Mouse (Mus musculus): ENCODE data around the gene Cntd1.
"Not testable (repeated sequence)": the region's sequence is repeated elsewhere in the genome, so short reads cannot be mapped to it uniquely, and the experiment has no call there.

The Cntd1 gene

DNA sequence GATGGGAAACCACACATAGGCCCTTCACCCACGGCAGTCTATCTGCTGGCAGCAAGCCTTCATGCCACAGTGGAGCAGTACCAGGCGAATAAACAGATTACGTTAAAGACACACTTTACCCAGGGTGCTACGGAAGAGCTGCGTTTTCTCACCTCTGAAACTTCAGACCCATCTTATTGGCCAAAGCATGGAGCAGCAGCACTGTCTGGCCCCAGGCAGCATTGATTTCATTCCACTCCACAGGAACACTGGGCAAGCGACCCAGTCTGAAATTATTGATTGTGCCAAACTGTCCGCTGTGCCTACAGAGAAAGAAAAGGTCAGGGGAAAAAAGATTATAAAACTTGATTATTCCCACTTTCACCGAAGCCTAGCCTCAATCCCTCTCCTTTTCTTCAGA, 12.4 kb downstream of the Cntd1 start:
- DNase-seq = no peak

GRCm38 (mm10) chr11:101295191-101295590, 16.4 kb downstream of the Cntd1 start:
- no peak for DNase-seq

GRCm38 (mm10) chr11:101300881-101301280, 22.1 kb downstream of the Cntd1 start:
- no peak for DNase-seq

DNA sequence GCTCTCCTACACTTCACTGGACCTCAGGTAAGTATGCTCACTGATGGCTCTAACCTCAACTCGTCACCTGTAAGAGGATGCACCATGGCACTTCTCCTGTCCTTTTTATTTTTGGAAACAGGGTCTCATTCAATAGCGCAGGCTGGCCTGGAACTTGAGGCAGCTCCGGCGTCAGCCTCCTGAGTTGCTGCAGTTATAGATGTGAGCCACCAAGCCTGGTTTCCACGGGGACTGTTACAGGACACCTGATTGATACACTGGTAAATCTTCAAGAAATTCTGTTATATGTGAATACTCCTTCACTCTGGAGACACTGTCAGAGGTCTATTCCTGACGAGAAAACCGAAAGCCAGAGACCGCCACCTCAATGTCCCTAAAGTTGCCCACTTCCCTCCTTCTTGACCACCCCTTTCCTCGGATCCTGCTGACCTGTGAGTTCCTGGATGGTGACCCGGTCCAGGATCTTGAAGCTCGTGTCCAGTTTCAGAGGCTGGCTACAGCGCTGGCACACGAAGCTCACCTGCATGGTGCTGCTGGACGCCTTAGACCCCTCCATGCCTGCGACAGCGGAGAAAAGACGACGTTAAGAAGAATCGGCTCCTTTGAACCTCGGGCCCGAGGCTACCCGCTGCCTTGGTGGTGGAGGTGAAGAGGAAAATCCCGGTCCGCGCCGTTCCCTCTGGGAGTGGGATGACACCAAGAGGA, 22.6 kb downstream of the Cntd1 start:
- no peak for DNase-seq

DNA sequence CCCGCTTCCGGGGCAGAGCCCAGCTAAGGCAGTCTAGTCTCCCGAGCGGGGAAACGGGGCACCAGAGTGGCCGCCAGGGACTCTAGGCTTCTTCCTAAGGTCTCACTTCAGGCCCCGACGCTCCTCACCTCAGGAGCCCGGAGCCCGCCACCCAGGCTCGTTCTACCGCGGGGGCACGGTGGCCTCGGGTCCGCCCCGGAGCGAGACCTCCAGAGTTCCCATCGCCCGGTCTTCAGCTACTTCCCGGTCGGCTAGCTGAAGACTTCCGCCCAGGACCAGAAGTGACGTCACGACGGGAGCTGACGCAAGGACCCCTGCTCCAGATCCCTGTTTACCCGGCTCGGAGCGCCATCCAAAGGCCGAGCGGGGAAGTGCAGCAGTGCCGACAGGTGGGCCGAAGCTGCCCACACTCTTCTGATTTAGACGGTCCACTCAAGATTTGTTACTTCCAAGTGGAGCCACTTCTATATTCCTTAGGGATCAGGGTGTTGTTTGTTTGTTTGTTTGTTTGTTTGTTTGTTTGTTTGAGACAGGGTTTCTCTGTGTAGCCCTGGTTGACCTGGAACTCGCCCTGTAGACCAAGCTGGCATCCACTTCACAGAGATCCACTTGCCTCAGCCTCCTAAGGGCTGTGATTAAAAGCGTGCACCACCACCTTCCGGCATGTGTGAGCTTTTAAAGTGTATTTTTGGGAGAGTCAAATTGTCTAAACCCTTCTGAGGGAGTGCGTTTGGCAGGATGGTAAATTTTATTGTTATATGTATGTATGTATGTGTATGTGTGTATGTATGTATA, 23.4 kb downstream of the Cntd1 start, which contains the start of gene Becn1:
TSS of gene Becn1 (minus strand) at position 283 of the 795 bp plus-strand sequence.
- DNase-seq = peak; percentile 95 to 98

- DNase-seq = no peak
These were observed 28.9 kb downstream of the Cntd1 start for GRCm38 (mm10) chr11:101307744-101308143.

DNA sequence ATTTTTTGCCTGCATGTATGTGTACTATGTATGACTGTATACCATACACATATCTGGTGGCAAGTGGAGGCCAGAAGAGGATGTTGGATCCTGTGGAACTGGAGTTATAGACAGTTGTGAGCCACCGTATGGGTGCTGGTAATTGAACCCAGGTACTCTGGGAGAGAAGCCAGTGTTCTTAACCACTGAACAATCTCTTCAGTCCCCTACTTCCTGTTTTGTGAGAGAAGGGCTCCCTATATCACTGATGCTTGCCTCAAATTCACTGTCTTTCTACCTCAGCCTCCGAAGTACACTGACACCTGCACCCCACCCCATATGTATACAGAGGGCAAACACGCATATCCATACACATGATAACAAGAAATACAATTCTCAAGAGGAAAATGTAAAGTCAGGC, 32.3 kb downstream of the Cntd1 start:
- DNase-seq = no peak

GRCm38 (mm10) chr11:101312150-101312549, 33.3 kb downstream of the Cntd1 start:
- DNase-seq = no peak

DNA sequence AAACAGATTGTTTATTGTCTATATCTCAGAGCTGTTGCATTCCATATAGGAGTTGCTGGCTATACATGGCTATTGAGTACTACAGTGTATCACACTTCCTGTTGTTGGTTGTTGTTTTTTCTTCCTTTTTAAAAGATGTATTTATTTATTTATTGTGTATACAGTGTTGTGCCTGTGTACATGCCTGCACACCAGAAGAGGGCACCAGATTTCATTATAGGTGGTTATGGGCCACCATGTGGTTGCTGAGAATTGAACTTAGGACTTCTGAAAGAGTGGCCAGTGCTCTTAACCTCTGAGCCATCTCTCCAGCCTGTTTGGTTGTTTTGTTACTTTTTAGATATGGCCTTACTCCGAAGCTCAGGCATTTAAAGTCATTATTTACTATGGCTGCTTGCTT, 35.8 kb downstream of the Cntd1 start:
- DNase-seq = no peak

GRCm38 (mm10) chr11:101315082-101315650, 36.4 kb downstream of the Cntd1 start:
- DNase-seq = no peak

DNA sequence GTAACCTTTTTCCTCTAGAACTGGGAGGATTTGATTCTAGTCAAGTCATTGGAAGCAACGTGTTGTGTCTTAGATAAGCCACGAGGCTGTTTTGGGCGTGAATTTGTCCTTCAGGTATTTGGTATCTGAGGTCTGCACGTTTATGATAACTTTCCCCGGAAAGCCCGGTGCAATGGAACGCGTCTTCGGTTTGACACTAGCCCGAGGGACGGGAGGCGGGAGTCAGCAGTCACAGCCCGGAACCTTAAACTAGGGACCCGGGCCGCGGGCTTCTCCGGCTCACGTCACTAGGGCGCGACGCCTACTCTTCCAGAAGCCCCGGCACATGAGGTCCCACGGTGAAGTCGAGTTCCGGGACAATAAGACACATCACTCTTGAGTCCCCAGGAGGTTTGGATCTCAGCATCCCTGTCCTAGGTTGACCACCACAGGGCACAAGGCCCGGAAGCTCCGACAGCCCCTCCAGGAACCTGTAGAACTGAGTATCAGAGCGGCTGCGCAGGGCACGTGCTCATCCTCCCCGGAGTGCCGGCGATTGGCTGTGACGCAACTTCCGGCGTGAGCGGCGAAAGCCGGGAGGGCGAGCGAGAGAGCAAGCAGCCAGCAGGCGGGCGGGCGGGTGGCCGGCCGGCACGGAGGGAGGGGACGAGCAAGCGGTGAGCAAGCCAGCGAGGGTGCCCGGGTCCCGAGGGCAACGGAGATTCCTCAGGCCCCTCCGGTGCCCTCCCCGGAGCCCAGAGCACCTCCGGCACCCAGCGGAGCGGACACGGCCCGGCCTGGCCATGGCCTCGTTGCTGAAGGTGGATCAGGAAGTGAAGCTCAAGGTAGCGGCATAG, 37.1 kb downstream of the Cntd1 start, which contains the start of gene Psme3:
TSS of gene Psme3 (plus strand) at position 549 of the 836 bp plus-strand sequence.
- peak; percentile 93 to 94 for DNase-seq

DNA sequence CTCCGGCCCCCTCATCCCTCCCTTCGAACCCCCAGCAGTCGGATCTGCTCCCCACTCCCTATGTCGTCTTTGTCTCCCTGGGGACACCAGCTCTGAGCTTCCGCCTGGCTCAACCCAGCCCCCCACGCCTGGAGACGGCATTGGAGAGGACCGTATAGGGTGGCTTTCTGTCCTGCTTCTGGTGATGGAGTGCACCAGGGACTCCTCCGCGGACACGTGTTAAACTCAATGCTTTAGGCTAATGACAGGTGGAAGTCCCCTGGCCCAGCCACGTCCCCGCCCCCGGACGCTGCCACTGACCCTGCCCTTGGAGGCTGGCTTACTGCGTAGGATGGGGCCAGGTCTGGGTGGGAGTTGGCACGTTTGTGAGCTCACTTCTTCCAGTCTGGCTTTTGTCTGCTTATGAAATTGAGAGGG, 37.7 kb downstream of the Cntd1 start:
- peak in 1 of 2 experiments; percentile 41 for DNase-seq

DNA sequence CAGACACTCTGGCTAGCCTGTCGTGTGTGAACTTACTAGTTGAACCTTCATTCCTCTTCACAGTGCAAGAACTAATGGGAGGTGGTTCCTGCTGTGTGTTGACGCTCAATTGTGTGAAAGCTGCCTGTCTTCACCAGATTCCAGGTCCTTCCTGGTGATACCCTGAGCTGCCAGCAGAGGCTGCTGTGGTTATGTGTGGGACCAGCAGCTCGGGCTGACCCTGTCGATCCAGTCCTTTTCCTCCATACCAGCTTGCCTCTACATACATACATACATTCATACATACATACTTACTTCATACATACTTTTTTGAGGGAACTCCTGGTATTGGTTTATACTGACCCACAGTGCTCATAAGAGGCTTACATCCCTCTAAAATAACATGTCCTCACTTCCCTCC, 44.8 kb downstream of the Cntd1 start:
- peak; percentile 73 to 79 for DNase-seq

GRCm38 (mm10) chr11:101324763-101325162, 46.0 kb downstream of the Cntd1 start, which contains the start of gene Aoc2:
Aoc2 (plus strand) TSS chr11:101325063.
- no peak for DNase-seq

GRCm38 (mm10) chr11:101325201-101325600, 46.4 kb downstream of the Cntd1 start:
- not testable (repeated sequence) for DNase-seq

- no peak for DNase-seq
These were observed 47.3 kb downstream of the Cntd1 start for GRCm38 (mm10) chr11:101326147-101326546.

- no peak for DNase-seq
These were observed 48.5 kb downstream of the Cntd1 start for GRCm38 (mm10) chr11:101327311-101327710.

GRCm38 (mm10) chr11:101328941-101329635, 50.3 kb downstream of the Cntd1 start:
- no peak for DNase-seq

DNA sequence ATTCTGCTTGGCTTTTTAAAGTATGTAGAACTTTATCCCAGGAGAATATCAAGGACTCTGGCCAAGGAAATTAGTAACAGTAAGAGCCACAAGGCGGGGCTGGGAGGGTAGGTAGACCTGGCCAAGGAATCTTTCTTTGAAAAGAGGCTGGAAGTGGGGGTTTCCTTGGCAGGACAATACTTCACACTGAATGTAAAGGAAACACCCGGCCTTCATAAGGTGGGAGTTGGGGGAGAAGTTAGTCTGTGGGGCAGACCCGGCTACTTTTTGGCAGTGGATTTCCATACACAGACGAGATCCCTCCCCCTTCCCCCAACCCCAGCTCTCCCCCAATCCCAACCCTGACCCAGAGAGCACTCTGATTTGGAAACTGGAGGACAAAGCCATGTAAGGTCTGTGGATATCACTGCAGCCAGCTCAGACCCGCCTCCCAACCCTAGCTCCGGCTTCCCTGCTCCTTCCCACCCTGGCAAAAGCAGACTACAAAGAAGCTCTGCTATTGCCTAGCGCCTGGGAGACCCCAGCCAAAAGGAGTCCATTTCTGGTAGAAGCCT, 51.6 kb downstream of the Cntd1 start, which contains the start of gene Aoc3:
TSS of gene Aoc3 (plus strand) at position 235 of the 554 bp plus-strand sequence.
- no peak for DNase-seq

GRCm38 (mm10) chr11:101330961-101331360, 52.1 kb downstream of the Cntd1 start:
- DNase-seq = not testable (repeated sequence)

- no peak for DNase-seq
These were observed 53.7 kb downstream of the Cntd1 start for GRCm38 (mm10) chr11:101332537-101332936.

DNA sequence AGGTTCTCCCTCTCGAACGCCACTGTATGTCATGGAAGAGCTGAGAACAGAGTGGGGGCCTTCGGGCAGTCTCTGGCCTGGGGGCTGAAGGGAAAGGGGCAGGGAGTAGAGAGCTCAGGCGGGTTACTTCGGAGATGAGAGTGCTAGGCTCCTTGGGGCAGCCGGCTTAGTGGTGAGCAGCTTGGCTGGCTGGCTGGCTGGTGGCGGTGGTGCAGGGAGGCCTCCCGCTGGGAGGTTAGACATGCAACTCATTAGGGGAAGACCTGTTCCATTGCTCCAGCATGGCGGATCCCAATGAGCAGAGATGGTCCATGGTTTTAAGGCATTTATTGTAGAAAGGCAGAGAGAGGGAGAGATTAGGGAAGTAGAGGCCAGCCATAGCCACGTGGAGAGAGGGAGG, 55.2 kb downstream of the Cntd1 start:
- DNase-seq = no peak

All from lung, postnatal 4 days (tissue).